Mouse (Mus musculus): ENCODE data around the gene Taar1.

DNA sequence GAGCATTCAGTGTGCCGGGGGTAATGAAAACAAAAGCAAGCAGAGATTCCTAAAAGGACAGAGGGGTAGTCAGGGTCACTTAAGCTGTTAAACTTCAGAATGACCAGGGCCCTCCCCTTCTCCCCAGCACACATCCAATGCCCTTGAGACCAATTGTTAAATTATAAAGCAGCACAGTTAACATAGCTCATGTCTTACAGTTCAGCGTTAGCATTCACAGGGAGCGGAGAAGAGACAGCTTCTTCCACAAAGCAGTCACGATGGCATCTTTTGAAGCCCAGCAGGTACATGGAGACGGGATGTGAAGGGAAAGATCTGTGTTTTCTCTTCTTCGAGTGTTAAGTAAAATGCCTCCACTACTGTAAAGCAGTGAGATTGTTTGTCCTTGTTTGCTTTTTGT, 18.2 kb downstream of the Taar1 start, which contains the start of gene Taar2:
- TF ChIP-seq POLR2A (IDR thresholded peaks at IDR 0.05; ENCODE audit: low read depth, low read length) (no peak), CTCF (conservative IDR thresholded peaks at IDR 0.05; ENCODE audit: insufficient read depth, insufficient read length, low read depth, low read length) (no peak)
